Mouse (Mus musculus) MEL (cell line): ENCODE data around the gene Kdm4a. TPM values are rescaled to one million over a fixed set of nuclear protein-coding genes. Genes with fewer than 3 reads are reported as not detected.
A peak's percentile ranks its signal among the peaks of the same experiment; 100 is the strongest.

Experiments used
- DNase-seq: peaks from one replicate; pipeline ENCODE4 v3.0.0; 2011; ENCODE audit warnings: low read depth, low spot score
- H3K27ac ChIP-seq: 2 replicates; pipeline ENCODE4 v1.5.1; 2012; ENCODE audit warnings: low read depth, mild to moderate bottlenecking, control low read depth, low read length, moderate library complexity; ENCODE audit not compliant: control insufficient read depth
- H3K27me3 ChIP-seq, 2 experiments: fragments of 150-350 bp in 1 of 2; sonication (generic) in 1 of 2; 2 replicates each; pipeline ENCODE4 v1.6.1; 2012; ENCODE audit warnings: low read length in 2 of 2, mild to moderate bottlenecking in 2 of 2, improper control_type of control experiment in 1 of 2, moderate library complexity in 1 of 2; ENCODE audit not compliant: insufficient read depth in 2 of 2, control insufficient read depth in 1 of 2
- H3K36me3 ChIP-seq, 2 experiments: 2 replicates each; pipeline ENCODE4 v1.6.1; 2012 to 2014; ENCODE audit warnings: low read length in 2 of 2, improper control_type of control experiment in 1 of 2, inconsistent platforms in 1 of 2, mild to moderate bottlenecking in 1 of 2; ENCODE audit not compliant: insufficient read depth in 2 of 2, control insufficient read depth in 1 of 2
- H3K4me1 ChIP-seq, 2 experiments: fragments of 150-350 bp in 1 of 2; sonication (generic) in 1 of 2; 2 replicates each; pipeline ENCODE4 v1.6.1; 2012; ENCODE audit warnings: low read length in 2 of 2, improper control_type of control experiment in 1 of 2, mild to moderate bottlenecking in 1 of 2; ENCODE audit not compliant: insufficient read depth in 2 of 2, control insufficient read depth in 1 of 2
- H3K4me3 ChIP-seq, 2 experiments: fragments of 150-350 bp in 1 of 2; sonication (generic) in 1 of 2; 2 replicates each; pipeline ENCODE4 v1.5.1; 2012; ENCODE audit warnings: low read depth in 2 of 2, low read length in 2 of 2, mild to moderate bottlenecking in 2 of 2, moderate library complexity in 2 of 2, control low read depth in 1 of 2, improper control_type of control experiment in 1 of 2; ENCODE audit not compliant: control insufficient read depth in 1 of 2, insufficient read depth in 1 of 2
- H3K79me2 ChIP-seq: 2 replicates; pipeline ENCODE4 v1.6.1; 2012; ENCODE audit warnings: mild to moderate bottlenecking, low read length, moderate library complexity; ENCODE audit not compliant: control insufficient read depth, poor library complexity, insufficient read depth
- H3K9ac ChIP-seq: 2 replicates; pipeline ENCODE4 v1.6.1; 2012; ENCODE audit warnings: low read depth, mild to moderate bottlenecking, control low read depth, low read length, moderate library complexity; ENCODE audit not compliant: control insufficient read depth, poor library complexity, severe bottlenecking
- H3K9me3 ChIP-seq: fragments of 150-350 bp; sonication (generic); replicated peaks from 2 replicates; pipeline ENCODE4 v1.6.1; 2012; ENCODE audit warnings: mild to moderate bottlenecking, low read length, improper control_type of control experiment, moderate library complexity; ENCODE audit not compliant: insufficient read depth
- CHD1 ChIP-seq: IDR thresholded peaks from 2 replicates; pipeline ENCODE4 v1.6.1; 2012; ENCODE audit warnings: low read depth, mild to moderate bottlenecking, inconsistent platforms, low read length, improper control_type of control experiment
- CHD2 ChIP-seq: IDR thresholded peaks from 2 replicates; pipeline ENCODE4 v1.6.1; 2011; ENCODE audit warnings: low read length, improper control_type of control experiment
- E2F4 ChIP-seq: IDR thresholded peaks from 2 replicates; pipeline ENCODE4 v1.6.1; 2011; ENCODE audit warnings: low read depth, low read length, improper control_type of control experiment, borderline replicate concordance
- ELF1 ChIP-seq: IDR thresholded peaks from 2 replicates; pipeline ENCODE4 v1.6.1; 2014; ENCODE audit warnings: low read depth, mild to moderate bottlenecking, inconsistent platforms, low read length, improper control_type of control experiment, moderate library complexity
- EP300 ChIP-seq, 2 experiments: IDR thresholded peaks; 2 replicates each; pipeline ENCODE4 v1.6.1; 2011; ENCODE audit warnings: improper control_type of control experiment in 2 of 2, low read length in 2 of 2, low read depth in 1 of 2, mild to moderate bottlenecking in 1 of 2
- ETS1 ChIP-seq: IDR thresholded peaks from 2 replicates; pipeline ENCODE4 v1.6.1; 2012; ENCODE audit warnings: low read depth, mild to moderate bottlenecking, inconsistent platforms, low read length, improper control_type of control experiment, moderate library complexity
- GATA1 ChIP-seq: IDR thresholded peaks from 2 replicates; pipeline ENCODE4 v1.6.1; 2011; ENCODE audit warnings: low read depth, low read length, improper control_type of control experiment
- HCFC1 ChIP-seq: IDR thresholded peaks from 2 replicates; pipeline ENCODE4 v1.6.1; 2012; ENCODE audit warnings: low read depth, mild to moderate bottlenecking, inconsistent platforms, low read length, improper control_type of control experiment, moderate library complexity
- JUND ChIP-seq: IDR thresholded peaks from 2 replicates; pipeline ENCODE4 v1.6.1; 2011; ENCODE audit warnings: low read depth, mild to moderate bottlenecking, improper control_type of control experiment, low read length
- MAX ChIP-seq: IDR thresholded peaks from 2 replicates; pipeline ENCODE4 v1.6.1; 2011; ENCODE audit warnings: low read length, improper control_type of control experiment
- MAZ ChIP-seq: IDR thresholded peaks from 2 replicates; pipeline ENCODE4 v1.6.1; 2012; ENCODE audit warnings: low read depth, mild to moderate bottlenecking, inconsistent platforms, low read length, improper control_type of control experiment
- MEF2A ChIP-seq: IDR thresholded peaks from 2 replicates; pipeline ENCODE4 v1.6.1; 2014; ENCODE audit warnings: low read depth, mild to moderate bottlenecking, inconsistent platforms, low read length, improper control_type of control experiment; ENCODE audit not compliant: poor library complexity, insufficient replicate concordance, severe bottlenecking; ENCODE audit errors: extremely low read depth
- MXI1 ChIP-seq: IDR thresholded peaks from 2 replicates; pipeline ENCODE4 v1.6.1; 2011; ENCODE audit warnings: mild to moderate bottlenecking, low read depth, low read length, improper control_type of control experiment
- MYB ChIP-seq: IDR thresholded peaks from 2 replicates; pipeline ENCODE4 v1.6.1; 2011; ENCODE audit warnings: mild to moderate bottlenecking, low read depth, low read length, improper control_type of control experiment
- MYC ChIP-seq: IDR thresholded peaks from 2 replicates; pipeline ENCODE4 v1.6.1; 2011; ENCODE audit warnings: low read depth, mild to moderate bottlenecking, low read length, improper control_type of control experiment, moderate library complexity
- NELFE ChIP-seq: IDR thresholded peaks from 2 replicates; pipeline ENCODE4 v1.6.1; 2011; ENCODE audit warnings: low read depth, low read length, improper control_type of control experiment
- NRF1 ChIP-seq: IDR thresholded peaks from 2 replicates; pipeline ENCODE4 v1.6.1; 2014; ENCODE audit warnings: low read depth, mild to moderate bottlenecking, inconsistent platforms, low read length, improper control_type of control experiment, moderate library complexity; ENCODE audit not compliant: poor library complexity, insufficient read depth, severe bottlenecking
- POLR2A ChIP-seq, 2 experiments: IDR thresholded peaks; 2 replicates each; pipeline ENCODE4 v1.6.1; 2011 to 2012; ENCODE audit warnings: low read length in 2 of 2, mild to moderate bottlenecking in 2 of 2, control low read depth in 1 of 2, improper control_type of control experiment in 1 of 2, low read depth in 1 of 2, moderate library complexity in 1 of 2; ENCODE audit not compliant: control insufficient read depth in 1 of 2, insufficient read depth in 1 of 2, poor library complexity in 1 of 2
- POLR2AphosphoS2 ChIP-seq: IDR thresholded peaks from 2 replicates; pipeline ENCODE4 v1.6.1; 2011; ENCODE audit warnings: low read length, improper control_type of control experiment
- RCOR1 ChIP-seq: IDR thresholded peaks from 2 replicates; pipeline ENCODE4 v1.6.1; 2012; ENCODE audit warnings: low read depth, mild to moderate bottlenecking, inconsistent platforms, low read length, improper control_type of control experiment
- SIN3A ChIP-seq: IDR thresholded peaks from 2 replicates; pipeline ENCODE4 v1.6.1; 2012; ENCODE audit warnings: low read length, improper control_type of control experiment, inconsistent platforms
- TAL1 ChIP-seq: IDR thresholded peaks from 2 replicates; pipeline ENCODE4 v1.6.1; 2012; ENCODE audit warnings: mild to moderate bottlenecking, inconsistent platforms, low read length, moderate library complexity, mixed read lengths
- TBP ChIP-seq: IDR thresholded peaks from 2 replicates; pipeline ENCODE4 v1.8.0; 2011; ENCODE audit warnings: low read depth, low read length, improper control_type of control experiment
- TCF12 ChIP-seq: IDR thresholded peaks from 2 replicates; pipeline ENCODE4 v1.6.1; 2014; ENCODE audit warnings: low read depth, mild to moderate bottlenecking, inconsistent platforms, low read length, improper control_type of control experiment, moderate library complexity
- UBTF ChIP-seq: IDR thresholded peaks from 2 replicates; pipeline ENCODE4 v1.6.1; 2012; ENCODE audit warnings: low read depth, mild to moderate bottlenecking, inconsistent platforms, low read length, improper control_type of control experiment, moderate library complexity, borderline replicate concordance; ENCODE audit not compliant: insufficient read depth
- USF2 ChIP-seq, 2 experiments: IDR thresholded peaks; 2 replicates each; pipeline ENCODE4 v1.6.1; 2011 to 2012; ENCODE audit warnings: improper control_type of control experiment in 2 of 2, low read length in 2 of 2, borderline replicate concordance in 1 of 2, inconsistent platforms in 1 of 2, low read depth in 1 of 2, mild to moderate bottlenecking in 1 of 2; ENCODE audit not compliant: insufficient read depth in 1 of 2
- ZKSCAN1 ChIP-seq: IDR thresholded peaks from 2 replicates; pipeline ENCODE4 v1.6.1; 2012; ENCODE audit warnings: low read depth, mild to moderate bottlenecking, inconsistent platforms, low read length, improper control_type of control experiment, moderate library complexity
- ZMIZ1 ChIP-seq: IDR thresholded peaks from 2 replicates; pipeline ENCODE4 v1.6.1; 2012; ENCODE audit warnings: low read depth, mild to moderate bottlenecking, inconsistent platforms, low read length, improper control_type of control experiment, moderate library complexity
- polyA plus RNA-seq, 2 experiments: library from polyadenylated mRNA; stranded (reverse) in 1 of 2; unstranded in 1 of 2; fragments of >175 nt in 1 of 2; fragments of >200 nt in 1 of 2; gene quantifications; 2 replicates each; pipeline versions ENCODE4 v1.2.1 to v1.2.4; 2012; ENCODE audit warnings: low replicate concordance in 2 of 2, low read depth in 1 of 2; ENCODE audit not compliant: insufficient read length in 2 of 2, insufficient read depth in 1 of 2, missing spikeins in 1 of 2
- total RNA-seq: library from RNA; depleted of rRNA; stranded (reverse); fragments of 300-350 nt; gene quantifications from 2 replicates; pipeline ENCODE4 v1.2.3, GENCODE M21; 2012

The Kdm4a gene
- total and polyA plus RNA-seq, 3 experiments = 31.4 to 49.6 TPM; not detected in 1

- TF ChIP-seq MXI1 (no peak), GATA1 (peak; percentile 31), TBP (no peak), ZMIZ1 (no peak), EP300 (IDR thresholded peaks at IDR 0.05; ENCODE audit: low read depth in 1 of 2, low read length in 2 of 2) (peak in 1 of 2 experiments; percentile 61; a peak in 2 of 4 replicates), TAL1 (peak; percentile 10; the same call in 1 of the 2 replicates), TCF12 (no peak), NELFE (no peak), MAX (peak; percentile 57; the same call in 1 of the 2 replicates), ETS1 (no peak), MEF2A (no peak), MYC (peak; percentile 75), POLR2A (IDR thresholded peaks at IDR 0.05; ENCODE audit: control insufficient read depth in 1 of 2, insufficient read depth in 1 of 2, low read depth in 1 of 2, low read length in 2 of 2, poor library complexity in 1 of 2) (peak in 1 of 2 experiments; percentile 24; a peak in 1 of 4 replicates)
- DNase-seq = peak; percentile 55
- Histone ChIP-seq H3K4me3 (no peak overlapping the region), H3K9ac (peak overlapping the region; percentile 9; the same call in 1 of the 2 replicates), H3K36me3 (peaks cover 15 to 19% of the 10 kb centered on the region in 2 experiments), H3K27ac (peak overlapping the region; percentile 40), H3K27me3 (no peaks in the 10 kb centered on the region), H3K79me2 (no peaks in the 10 kb centered on the region), H3K4me1 (peaks cover 10 to 25% of the 10 kb centered on the region in 2 experiments), H3K9me3 (no peaks in the 10 kb centered on the region)
Observed at GRCm38 (mm10) chr4:118154889-118155288, 25.0 kb downstream of the Kdm4a start.

GRCm38 (mm10) chr4:118152020-118152785, 27.6 kb downstream of the Kdm4a start:
- no peak overlapping the region for H3K4me3 ChIP-seq
- H3K27ac ChIP-seq = peak overlapping the region; percentile 64
- DNase-seq = peak; percentile 88
- H3K36me3 ChIP-seq = peaks cover 15 to 18% of the 10 kb centered on the region in 2 experiments
- no peaks in the 10 kb centered on the region for H3K27me3 ChIP-seq
- 0 out of 2 replicates have a peak overlapping the region, but pooled peaks have one; percentile 8 for H3K9ac ChIP-seq
- no peaks in the 10 kb centered on the region for H3K79me2 ChIP-seq
- no peaks in the 10 kb centered on the region for H3K9me3 ChIP-seq
- H3K4me1 ChIP-seq = peaks cover 10 to 25% of the 10 kb centered on the region in 2 experiments
- TF ChIP-seq RCOR1 (no peak), MYB (no peak), MAX (peak; percentile 42; the same call in 1 of the 2 replicates), NRF1 (peak; percentile 30; the same call in 1 of the 2 replicates), JUND (no peak), E2F4 (no peak), MXI1 (peak; percentile 65), ELF1 (peak; percentile 77), CHD1 (no peak), MAZ (no peak), TCF12 (no peak), POLR2A (IDR thresholded peaks at IDR 0.05; ENCODE audit: control insufficient read depth in 1 of 2, insufficient read depth in 1 of 2, low read depth in 1 of 2, low read length in 2 of 2, poor library complexity in 1 of 2) (peak in 1 of 2 experiments; percentile 32; a peak in 1 of 4 replicates), SIN3A (peak; percentile 50), MYC (peak; percentile 53; the same call in 1 of the 2 replicates), POLR2AphosphoS2 (no peak), HCFC1 (0 out of 2 replicates have a peak, but pooled peaks have one; percentile 21), ZKSCAN1 (no peak), UBTF (no peak), USF2 (IDR thresholded peaks at IDR 0.05; ENCODE audit: borderline replicate concordance in 1 of 2, insufficient read depth in 1 of 2, low read depth in 1 of 2, low read length in 2 of 2) (no peak), EP300 (IDR thresholded peaks at IDR 0.05; ENCODE audit: low read depth in 1 of 2, low read length in 2 of 2) (peak in 1 of 2 experiments; percentile 35; a peak in 1 of 4 replicates), GATA1 (no peak), CHD2 (no peak)
